Mouse (Mus musculus) liver, embryonic 14.5 days (tissue): ENCODE measurements around the gene Ubr2. TPM values are rescaled to one million over a fixed set of nuclear protein-coding genes. Genes with fewer than 3 reads are reported as not detected.
A peak's percentile ranks its signal among the peaks of the same experiment; 100 is the strongest.

Experiments
- ATAC-seq: fragments of 200-750 bp; cut with Nextera tagmentation; 2 replicates; pipeline ENCODE4 v1.8.0; 2017; ENCODE audit warnings: moderate number of reproducible peaks, mild to moderate bottlenecking, moderate library complexity; ENCODE audit not compliant: insufficient read depth
- DNase-seq, 3 experiments: peaks; one replicate each; pipeline ENCODE4 v3.0.0-alpha.2; 2012 to 2013; ENCODE audit warnings: low read depth in 3 of 3, low spot score in 3 of 3
- H3K27ac ChIP-seq: fragments of 300-500 bp; sonication (generic); 2 replicates; pipeline ENCODE4 v1.5.1; 2014; ENCODE audit warnings: moderate library complexity, mild to moderate bottlenecking, control low read depth, inconsistent platforms
- H3K27me3 ChIP-seq: fragments of 300-500 bp; sonication (generic); 2 replicates; pipeline ENCODE4 v1.6.1; 2014; ENCODE audit warnings: mild to moderate bottlenecking, low read length, moderate library complexity; ENCODE audit not compliant: control insufficient read depth, insufficient read depth
- H3K36me3 ChIP-seq: fragments of 300-500 bp; sonication (generic); replicated peaks from 2 replicates; pipeline ENCODE4 v1.6.1; 2014; ENCODE audit warnings: low read depth; ENCODE audit not compliant: control insufficient read depth, insufficient read depth
- H3K4me1 ChIP-seq, 2 experiments: fragments of 200-500 bp in 1 of 2; fragments of 300-500 bp in 1 of 2; sonication (generic) in 1 of 2; replicated peaks; 2 replicates each; pipeline ENCODE4 v1.6.1; 2012 to 2014; ENCODE audit warnings: antibody characterized with exemption in 1 of 2, inconsistent platforms in 1 of 2, low read length in 1 of 2; ENCODE audit not compliant: control insufficient read depth in 2 of 2, insufficient read depth in 2 of 2
- H3K4me2 ChIP-seq: fragments of 300-500 bp; sonication (generic); 2 replicates; pipeline ENCODE4 v1.6.1; 2014; ENCODE audit warnings: low read depth, mild to moderate bottlenecking, control low read depth, moderate library complexity
- H3K4me3 ChIP-seq, 2 experiments: fragments of 200-500 bp in 1 of 2; fragments of 300-500 bp in 1 of 2; sonication (generic) in 1 of 2; 2 replicates each; pipeline ENCODE4 v1.5.1; 2012 to 2014; ENCODE audit warnings: low read depth in 2 of 2, low read length in 2 of 2, mild to moderate bottlenecking in 2 of 2, control low read depth in 1 of 2, inconsistent platforms in 1 of 2, moderate library complexity in 1 of 2; ENCODE audit not compliant: insufficient read depth in 1 of 2
- H3K9ac ChIP-seq: fragments of 300-500 bp; sonication (generic); replicated peaks from 2 replicates; pipeline ENCODE4 v1.6.1; 2014; ENCODE audit warnings: mild to moderate bottlenecking, control low read depth, moderate library complexity
- H3K9me3 ChIP-seq: fragments of 300-500 bp; sonication (generic); 2 replicates; pipeline ENCODE4 v1.6.1; 2016; ENCODE audit warnings: low read length, mixed read lengths; ENCODE audit not compliant: control insufficient read depth
- CTCF ChIP-seq: IDR thresholded peaks from 2 replicates; pipeline ENCODE4 v1.5.1; 2016; ENCODE audit warnings: antibody characterized with exemption, low read depth, control low read depth
- EP300 ChIP-seq: IDR thresholded peaks from 2 replicates; pipeline ENCODE4 v1.6.1; 2016; ENCODE audit warnings: antibody characterized with exemption, low read depth
- WGBS: fragments of 180-500 bp; shearing (Covaris S2); extraction: QIAGEN DNeasy Blood & Tissue Kit; methylation state at CpG from one replicate; pipeline ENCODE4 v1.1.7; 2014; ENCODE audit not compliant: insufficient replicate concordance; 5-methylcytosine and 5-hydroxymethylcytosine counted together
- polyA plus RNA-seq, 2 experiments: library from polyadenylated mRNA; depleted of rRNA in 1 of 2; stranded (reverse) in 1 of 2; unstranded in 1 of 2; fragments of >200 nt; fragmentation: Nextera tagmentation in 1 of 2; extraction: Ambion mirVana in 1 of 2; gene quantifications; 2 replicates each; pipeline versions ENCODE4 v1.2.1 to v1.2.3; 2012 to 2014

Gene Ubr2
- polyA plus RNA-seq, 2 experiments = 7.3 to 9.7 TPM

- 80% methylated on average over 19 of the region's 19 CpGs for WGBS
- DNase-seq = peak; percentile 13 to 35 (median 24)
- H3K36me3 ChIP-seq = peaks cover 59% of the 10 kb centered on the region
- ATAC-seq = no peak
- H3K4me3 ChIP-seq = no peak overlapping the region
- peaks cover 6 to 7% of the 10 kb centered on the region in 2 experiments; a peak in 2 of 4 replicates for H3K4me1 ChIP-seq
- no peak overlapping the region for H3K4me2 ChIP-seq
- TF ChIP-seq CTCF (peak; percentile 88), EP300 (no peak)
- no peak overlapping the region for H3K27ac ChIP-seq
- no peaks in the 10 kb centered on the region for H3K27me3 ChIP-seq
- H3K9me3 ChIP-seq = no peaks in the 10 kb centered on the region
- no peak overlapping the region for H3K9ac ChIP-seq
Measured at GRCm38 (mm10) chr17:46933557-46934348, 76.6 kb downstream of the Ubr2 start.

- Histone ChIP-seq H3K9me3 (no peaks in the 10 kb centered on the region), H3K4me1 (peaks cover 6 to 7% of the 10 kb centered on the region in 2 experiments; a peak in 2 of 4 replicates), H3K4me2 (no peak overlapping the region), H3K36me3 (peaks cover 51% of the 10 kb centered on the region), H3K4me3 (no peak overlapping the region), H3K9ac (no peak overlapping the region), H3K27ac (no peak overlapping the region), H3K27me3 (no peaks in the 10 kb centered on the region)
- TF ChIP-seq CTCF (no peak), EP300 (no peak)
- DNase-seq (no peak), ATAC-seq (no peak)
- 87% methylated on average over 5 of the region's 5 CpGs for WGBS
Measured at GRCm38 (mm10) chr17:46932961-46933360, 77.4 kb downstream of the Ubr2 start.

GRCm38 (mm10) chr17:46929897-46930296, 80.5 kb downstream of the Ubr2 start:
- no peak overlapping the region for H3K27ac ChIP-seq
- no peak overlapping the region for H3K4me3 ChIP-seq
- peaks cover 32% of the 10 kb centered on the region for H3K36me3 ChIP-seq
- no peak for TF ChIP-seq CTCF
- TF ChIP-seq EP300 = no peak
- H3K9me3 ChIP-seq = no peaks in the 10 kb centered on the region
- DNase-seq (no peak), ATAC-seq (no peak)
- H3K4me1 ChIP-seq = peaks cover 6 to 7% of the 10 kb centered on the region in 2 experiments; a peak in 2 of 4 replicates
- no peaks in the 10 kb centered on the region for H3K27me3 ChIP-seq
- whole genome bisulfite sequencing = 79% methylated on average over 7 of the region's 7 CpGs
- no peak overlapping the region for H3K4me2 ChIP-seq
- H3K9ac ChIP-seq = no peak overlapping the region

DNA sequence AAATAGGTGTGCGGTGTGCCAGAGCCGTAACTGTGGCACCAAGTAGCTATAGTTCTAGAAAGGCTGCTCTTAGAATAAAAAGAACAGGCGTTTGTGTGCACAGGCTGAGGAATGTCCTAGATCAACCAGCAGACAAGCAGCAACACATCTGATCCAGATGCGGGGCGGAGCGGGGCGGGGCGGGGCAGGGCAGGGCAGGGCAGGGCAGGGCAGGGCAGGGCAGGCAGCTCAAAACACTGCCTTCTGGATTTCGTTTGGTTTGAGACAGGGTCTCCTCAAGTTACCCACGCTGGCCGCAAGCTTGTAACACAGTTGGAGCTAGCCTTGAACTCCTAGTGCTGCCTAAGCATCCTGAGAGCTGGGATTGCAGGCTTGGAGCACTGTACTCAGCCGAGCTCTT, 81.1 kb downstream of the Ubr2 start:
- Histone ChIP-seq H3K27me3 (no peaks in the 10 kb centered on the region), H3K27ac (no peak overlapping the region), H3K9ac (no peak overlapping the region), H3K9me3 (no peaks in the 10 kb centered on the region), H3K36me3 (peaks cover 27% of the 10 kb centered on the region), H3K4me1 (peaks cover 6 to 7% of the 10 kb centered on the region in 2 experiments; a peak in 2 of 4 replicates), H3K4me3 (no peak overlapping the region), H3K4me2 (no peak overlapping the region)
- no peak for DNase-seq
- TF ChIP-seq EP300 (no peak), CTCF (no peak)
- no peak for ATAC-seq
- WGBS = 76% methylated on average over 12 of the region's 12 CpGs

DNA sequence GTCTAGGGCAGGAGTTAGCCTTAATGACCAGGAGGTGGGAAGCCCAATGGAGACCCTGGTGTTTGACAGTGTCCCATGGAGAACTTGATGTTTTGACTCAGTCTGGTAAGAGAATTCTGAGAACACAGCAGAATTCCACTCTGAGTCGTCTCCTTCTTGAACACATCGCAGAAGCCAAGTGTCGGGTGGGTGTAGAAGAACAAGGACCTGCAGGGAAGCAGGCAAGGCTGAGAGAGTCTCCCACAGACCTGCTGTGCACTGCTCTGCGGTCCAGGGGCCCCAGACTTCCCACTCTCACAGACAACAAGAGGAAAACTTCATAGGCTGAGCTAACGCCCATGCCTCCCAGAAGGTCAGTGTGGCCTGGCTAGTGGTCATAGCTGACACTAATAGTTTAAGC, 82.6 kb downstream of the Ubr2 start:
- no peak overlapping the region for H3K4me3 ChIP-seq
- ATAC-seq (no peak), DNase-seq (no peak)
- H3K27ac ChIP-seq = no peak overlapping the region
- no peak overlapping the region for H3K4me2 ChIP-seq
- peaks cover 12% of the 10 kb centered on the region for H3K36me3 ChIP-seq
- TF ChIP-seq CTCF = no peak
- TF ChIP-seq EP300 = no peak
- no peaks in the 10 kb centered on the region for H3K9me3 ChIP-seq
- no peak overlapping the region for H3K9ac ChIP-seq
- 84% methylated on average over 5 of the region's 5 CpGs for WGBS
- H3K4me1 ChIP-seq = peaks cover 6 to 7% of the 10 kb centered on the region in 2 experiments; a peak in 2 of 4 replicates
- no peaks in the 10 kb centered on the region for H3K27me3 ChIP-seq
